Mouse (Mus musculus) midbrain, embryonic 13.5 days (tissue): Measurements from ENCODE around the gene Sgip1. TPM values are rescaled to one million over a fixed set of nuclear protein-coding genes. Genes with fewer than 3 reads are reported as not detected.

Experiments
- ATAC-seq: fragments of 200-750 bp; cut with Nextera tagmentation; 2 replicates; pipeline ENCODE4 v1.8.0; 2017; ENCODE audit warnings: mild to moderate bottlenecking, moderate TSS enrichment, moderate library complexity
- H3K27ac ChIP-seq: fragments of 300-500 bp; sonication (generic); 2 replicates; pipeline ENCODE4 v1.5.1; 2015; ENCODE audit warnings: inconsistent platforms, mild to moderate bottlenecking, moderate library complexity
- H3K27me3 ChIP-seq: fragments of 300-500 bp; sonication (generic); 2 replicates; pipeline ENCODE4 v1.6.1; 2015; ENCODE audit warnings: mild to moderate bottlenecking, inconsistent platforms
- H3K36me3 ChIP-seq: fragments of 300-500 bp; sonication (generic); 2 replicates; pipeline ENCODE4 v1.6.1; 2015; ENCODE audit warnings: mild to moderate bottlenecking, inconsistent platforms
- H3K4me1 ChIP-seq: fragments of 300-500 bp; sonication (generic); replicated peaks from 2 replicates; pipeline ENCODE4 v1.6.1; 2015; ENCODE audit warnings: inconsistent platforms
- H3K4me2 ChIP-seq: fragments of 300-500 bp; sonication (generic); replicated peaks from 2 replicates; pipeline ENCODE4 v1.6.1; 2015; ENCODE audit warnings: moderate library complexity, mild to moderate bottlenecking, inconsistent platforms
- H3K4me3 ChIP-seq: fragments of 300-500 bp; sonication (generic); replicated peaks from 2 replicates; pipeline ENCODE4 v1.5.1; 2015; ENCODE audit warnings: mild to moderate bottlenecking, inconsistent platforms
- H3K9ac ChIP-seq: fragments of 300-500 bp; sonication (generic); replicated peaks from 2 replicates; pipeline ENCODE4 v1.6.1; 2015; ENCODE audit warnings: mild to moderate bottlenecking, inconsistent platforms
- H3K9me3 ChIP-seq: fragments of 300-500 bp; sonication (generic); 2 replicates; pipeline ENCODE4 v1.6.1; 2016; ENCODE audit warnings: mild to moderate bottlenecking, inconsistent platforms
- WGBS: fragments of 180-500 bp; shearing (Covaris S2); methylation state at CpG from one replicate; pipeline ENCODE4 v1.1.7; 2015; 5-methylcytosine and 5-hydroxymethylcytosine counted together
- polyA plus RNA-seq: library from polyadenylated mRNA; unstranded; fragments of >200 nt; fragmentation: Nextera tagmentation; extraction: Ambion mirVana; gene quantifications from 2 replicates; pipeline ENCODE4 v1.2.1, GENCODE M21; 2015

The Sgip1 gene
- polyA plus RNA-seq, 1 experiment from 2014 or later: 61.8 TPM

- H3K36me3 ChIP-seq: no peaks in the 10 kb centered on the region
- WGBS: 88% methylated on average over 5 of the region's 5 CpGs
These were observed 111.7 kb downstream of the Sgip1 start for GRCm38 (mm10) chr4:102852808-102853207.

GRCm38 (mm10) chr4:102853330-102854022, 112.4 kb downstream of the Sgip1 start:
- ATAC-seq: no peak
- no peak overlapping the region for H3K9ac ChIP-seq
- H3K4me2 ChIP-seq: no peak overlapping the region
- H3K9me3 ChIP-seq: no peaks in the 10 kb centered on the region
- no peaks in the 10 kb centered on the region for H3K36me3 ChIP-seq
- H3K27ac ChIP-seq: peak overlapping the region; percentile 25; the same call in 1 of the 2 replicates
- no peaks in the 10 kb centered on the region for H3K27me3 ChIP-seq
- no peak overlapping the region for H3K4me3 ChIP-seq
- WGBS: 82% methylated on average over 9 of the region's 9 CpGs
- peaks cover 20% of the 10 kb centered on the region for H3K4me1 ChIP-seq

More at GRCm38 (mm10) chr4:102852808-102853207, 111.7 kb downstream of the Sgip1 start:
- H3K27me3 ChIP-seq: no peaks in the 10 kb centered on the region
- no peak overlapping the region for H3K9ac ChIP-seq
- no peak overlapping the region for H3K4me3 ChIP-seq
- H3K4me1 ChIP-seq: peaks cover 20% of the 10 kb centered on the region
- H3K9me3 ChIP-seq: no peaks in the 10 kb centered on the region
- no peak overlapping the region for H3K27ac ChIP-seq
- ATAC-seq: no peak
- no peak overlapping the region for H3K4me2 ChIP-seq

- Histone ChIP-seq H3K4me2 (peak overlapping the region; percentile 17; the same call in 1 of the 2 replicates), H3K4me3 (no peak overlapping the region), H3K4me1 (peaks cover 20% of the 10 kb centered on the region), H3K27me3 (no peaks in the 10 kb centered on the region), H3K27ac (peak overlapping the region; percentile 40; the same call in 1 of the 2 replicates), H3K9me3 (no peaks in the 10 kb centered on the region), H3K36me3 (no peaks in the 10 kb centered on the region), H3K9ac (no peak overlapping the region)
- WGBS: 30% methylated on average over 10 of the region's 10 CpGs
- peak; percentile 87 for ATAC-seq
These were observed 114.1 kb downstream of the Sgip1 start for GRCm38 (mm10) chr4:102854928-102855892.

- H3K27me3 ChIP-seq: no peaks in the 10 kb centered on the region
- H3K9me3 ChIP-seq: no peaks in the 10 kb centered on the region
- H3K4me3 ChIP-seq: no peak overlapping the region
- H3K4me2 ChIP-seq: peak overlapping the region; percentile 19
- peak; percentile 53; the same call in 1 of the 2 replicates for ATAC-seq
- H3K4me1 ChIP-seq: peaks cover 21% of the 10 kb centered on the region
- H3K27ac ChIP-seq: peak overlapping the region; percentile 12; the same call in 1 of the 2 replicates
- H3K9ac ChIP-seq: no peak overlapping the region
- no peaks in the 10 kb centered on the region for H3K36me3 ChIP-seq
- WGBS: 6% methylated on average over 7 of the region's 7 CpGs
These were observed 115.0 kb downstream of the Sgip1 start for GRCm38 (mm10) chr4:102856086-102856485.

GRCm38 (mm10) chr4:102859259-102860194, 118.4 kb downstream of the Sgip1 start:
- Histone ChIP-seq H3K27me3 (no peaks in the 10 kb centered on the region), H3K9me3 (no peaks in the 10 kb centered on the region), H3K4me1 (peaks cover 24% of the 10 kb centered on the region), H3K4me3 (no peak overlapping the region), H3K9ac (no peak overlapping the region), H3K27ac (no peak overlapping the region), H3K36me3 (no peaks in the 10 kb centered on the region), H3K4me2 (no peak overlapping the region)
- 94% methylated on average over 15 of the region's 15 CpGs for WGBS
- ATAC-seq: no peak

- no peaks in the 10 kb centered on the region for H3K27me3 ChIP-seq
- H3K4me1 ChIP-seq: 0 out of 2 replicates have a peak, but pooled peaks cover 5% of the 10 kb centered on the region
- no peak overlapping the region for H3K9ac ChIP-seq
- no peak overlapping the region for H3K27ac ChIP-seq
- no peaks in the 10 kb centered on the region for H3K9me3 ChIP-seq
- no peak for ATAC-seq
- H3K36me3 ChIP-seq: no peaks in the 10 kb centered on the region
- H3K4me2 ChIP-seq: no peak overlapping the region
- H3K4me3 ChIP-seq: no peak overlapping the region
- 75% methylated on average over 15 of the region's 15 CpGs for WGBS
These were observed 121.9 kb downstream of the Sgip1 start for GRCm38 (mm10) chr4:102862751-102863710.

GRCm38 (mm10) chr4:102866531-102866930, 125.4 kb downstream of the Sgip1 start:
- Histone ChIP-seq H3K4me1 (no peaks in the 10 kb centered on the region), H3K9ac (no peak overlapping the region), H3K27ac (no peak overlapping the region), H3K36me3 (0 out of 2 replicates have a peak, but pooled peaks cover 13% of the 10 kb centered on the region), H3K27me3 (no peaks in the 10 kb centered on the region), H3K4me2 (no peak overlapping the region), H3K9me3 (no peaks in the 10 kb centered on the region), H3K4me3 (no peak overlapping the region)
- WGBS: 90% methylated on average over 3 of the region's 3 CpGs
- no peak for ATAC-seq

GRCm38 (mm10) chr4:102871274-102871673, 130.2 kb downstream of the Sgip1 start:
- Histone ChIP-seq H3K4me2 (no peak overlapping the region), H3K27me3 (no peaks in the 10 kb centered on the region), H3K4me1 (no peaks in the 10 kb centered on the region), H3K9ac (no peak overlapping the region), H3K36me3 (peaks cover 44% of the 10 kb centered on the region), H3K27ac (0 out of 2 replicates have a peak overlapping the region, but pooled peaks have one; percentile 25), H3K4me3 (no peak overlapping the region), H3K9me3 (no peaks in the 10 kb centered on the region)
- no peak for ATAC-seq
- WGBS: 62% methylated on average over 4 of the region's 4 CpGs

- WGBS: 96% methylated on average over 3 of the region's 3 CpGs
- no peaks in the 10 kb centered on the region for H3K27me3 ChIP-seq
- no peak overlapping the region for H3K9ac ChIP-seq
- no peaks in the 10 kb centered on the region for H3K9me3 ChIP-seq
- H3K27ac ChIP-seq: no peak overlapping the region
- H3K4me3 ChIP-seq: no peak overlapping the region
- H3K36me3 ChIP-seq: peaks cover 7% of the 10 kb centered on the region; the same call in 1 of the 2 replicates
- no peaks in the 10 kb centered on the region for H3K4me1 ChIP-seq
- H3K4me2 ChIP-seq: no peak overlapping the region
- no peak for ATAC-seq
These were observed 142.0 kb downstream of the Sgip1 start for GRCm38 (mm10) chr4:102883142-102883541.

- Histone ChIP-seq H3K27me3 (no peaks in the 10 kb centered on the region), H3K4me3 (no peak overlapping the region), H3K27ac (no peak overlapping the region), H3K9me3 (no peaks in the 10 kb centered on the region), H3K36me3 (peaks cover 7% of the 10 kb centered on the region; the same call in 1 of the 2 replicates), H3K4me1 (no peaks in the 10 kb centered on the region), H3K9ac (no peak overlapping the region), H3K4me2 (no peak overlapping the region)
- no peak for ATAC-seq
- 82% methylated on average over 4 of the region's 4 CpGs for WGBS
These were observed 143.1 kb downstream of the Sgip1 start for GRCm38 (mm10) chr4:102884228-102884627.
